Mouse (Mus musculus): ENCODE data around the gene Rab12. TPM values are rescaled to one million over a fixed set of nuclear protein-coding genes. Genes with fewer than 3 reads are reported as not detected.

Rab12 gene
- polyA plus RNA-seq, 1 experiment from 2014 or later: 70.8 TPM

DNA sequence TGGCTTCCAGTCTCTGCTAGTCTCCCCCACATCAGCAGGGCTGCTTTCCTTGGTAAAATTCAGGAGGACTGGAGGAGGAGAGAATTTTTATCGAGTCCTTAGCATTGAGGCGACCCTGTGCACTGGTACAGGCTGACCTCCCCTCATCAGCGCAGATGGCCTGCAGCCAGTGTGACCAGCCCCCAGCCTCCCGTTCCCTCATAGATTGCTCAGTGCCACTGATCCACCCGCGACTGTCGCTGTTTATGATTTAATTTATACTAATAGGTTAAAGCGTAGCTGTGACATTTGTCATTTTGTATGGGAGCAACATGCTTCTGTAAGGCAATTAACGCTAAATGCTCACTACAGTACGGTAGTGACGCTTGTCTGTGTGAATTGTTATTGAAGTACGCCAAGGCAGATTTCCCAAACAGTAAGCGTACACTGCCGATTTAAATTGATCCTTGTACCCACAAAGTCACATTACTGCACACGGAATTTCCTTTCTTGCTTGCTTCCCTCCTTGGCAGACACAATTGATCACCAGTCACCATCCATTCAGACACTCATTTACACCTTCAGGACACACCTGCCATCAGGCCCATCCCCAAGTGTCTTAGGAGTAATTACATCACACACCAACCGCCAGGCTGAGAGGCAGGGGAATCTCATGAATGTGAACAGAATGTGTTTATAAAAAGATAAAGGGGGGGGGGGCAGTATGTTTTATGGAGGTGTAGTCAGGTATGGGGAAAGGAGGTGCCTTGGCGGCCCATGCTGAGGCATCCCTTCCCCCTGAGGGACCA is 38.8 kb downstream of the Rab12 start:
- no peak overlapping the region for H3K4me3 ChIP-seq (ENCODE audit: low read depth, low read length)
- no peak for ATAC-seq
- no peak overlapping the region for H3K9ac ChIP-seq (replicated peaks; ENCODE audit: low read depth)

DNA sequence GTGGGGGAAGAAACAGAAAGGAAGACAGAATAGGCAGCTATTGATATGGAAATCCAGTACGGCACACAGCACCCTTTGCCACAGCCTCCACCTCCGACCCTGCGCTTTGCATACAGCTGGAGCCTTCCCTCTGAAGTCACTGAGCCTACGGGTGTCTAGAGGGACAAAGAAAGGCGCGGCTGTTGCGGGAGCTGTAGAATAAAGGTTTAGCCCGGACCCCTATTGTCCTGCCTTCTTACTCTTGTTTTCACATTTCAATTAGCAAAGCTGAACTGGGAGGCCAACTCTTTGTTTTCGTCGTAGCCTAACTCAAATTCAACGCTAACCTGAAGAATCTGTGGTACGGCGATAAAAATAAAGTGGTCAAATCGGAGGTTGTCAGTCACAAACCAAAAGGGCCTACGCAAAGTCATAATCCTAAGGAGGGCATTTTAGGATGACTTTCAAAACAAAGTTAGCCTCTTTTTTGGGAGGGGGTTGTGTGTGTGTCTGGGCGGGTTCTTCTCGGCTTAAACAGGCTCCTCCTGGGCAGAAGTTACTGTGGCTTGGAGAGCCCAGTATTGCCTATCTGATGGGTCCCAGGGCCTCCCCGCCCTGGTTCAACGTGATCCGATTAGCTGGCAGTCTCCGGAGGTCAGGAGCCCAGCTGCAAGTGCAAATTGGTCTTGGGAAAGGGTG is 39.6 kb downstream of the Rab12 start:
- no peak for ATAC-seq
- WGBS: 31% methylated on average over 21 of the region's 21 CpGs

More for the DNA sequence above, 38.8 kb downstream of the Rab12 start:
- Histone ChIP-seq H3K4me1 (ENCODE audit: insufficient read depth, low read depth, low read length) (peaks cover 2% of the 10 kb centered on the region; the same call in 1 of the 2 replicates), H3K4me2 (replicated peaks; ENCODE audit: low read depth, low read length) (no peak overlapping the region), H3K36me3 (ENCODE audit: insufficient read depth, low read length) (no peaks in the 10 kb centered on the region), H3K27me3 (replicated peaks; ENCODE audit: insufficient read depth, low read length) (no peaks in the 10 kb centered on the region), H3K27ac (ENCODE audit: low read length) (no peak overlapping the region), H3K9me3 (ENCODE audit: low read length) (no peaks in the 10 kb centered on the region)
- TF ChIP-seq CTCF (IDR thresholded peaks at IDR 0.05): no peak
- no peak for TF ChIP-seq EP300 (IDR thresholded peaks at IDR 0.05)
- WGBS: 50% methylated on average over 17 of the region's 17 CpGs
- DNase-seq (ENCODE audit: low spot score): no peak

GRCm38 (mm10) chr17:66479311-66479710 is 40.2 kb downstream of the Rab12 start:
- Histone ChIP-seq H3K9ac (replicated peaks; ENCODE audit: low read depth) (no peak overlapping the region), H3K4me2 (replicated peaks; ENCODE audit: low read depth, low read length) (0 out of 2 replicates have a peak overlapping the region, but pooled peaks have one; percentile 8), H3K9me3 (ENCODE audit: low read length) (peaks cover 4% of the 10 kb centered on the region), H3K4me1 (ENCODE audit: insufficient read depth, low read depth, low read length) (peaks cover 2% of the 10 kb centered on the region; the same call in 1 of the 2 replicates), H3K27me3 (replicated peaks; ENCODE audit: insufficient read depth, low read length) (no peaks in the 10 kb centered on the region), H3K36me3 (ENCODE audit: insufficient read depth, low read length) (no peaks in the 10 kb centered on the region), H3K4me3 (ENCODE audit: low read depth, low read length) (no peak overlapping the region), H3K27ac (ENCODE audit: low read length) (no peak overlapping the region)
- TF ChIP-seq EP300 (IDR thresholded peaks at IDR 0.05): no peak
- no peak for TF ChIP-seq CTCF (IDR thresholded peaks at IDR 0.05)
- ATAC-seq (no peak), DNase-seq (ENCODE audit: low spot score) (no peak)
- 32% methylated on average over 13 of the region's 13 CpGs for WGBS

More for the DNA sequence above, 39.6 kb downstream of the Rab12 start:
- Histone ChIP-seq H3K27ac (ENCODE audit: low read length) (no peak overlapping the region), H3K4me2 (replicated peaks; ENCODE audit: low read depth, low read length) (0 out of 2 replicates have a peak overlapping the region, but pooled peaks have one; percentile 17), H3K9me3 (ENCODE audit: low read length) (no peaks in the 10 kb centered on the region), H3K36me3 (ENCODE audit: insufficient read depth, low read length) (no peaks in the 10 kb centered on the region), H3K27me3 (replicated peaks; ENCODE audit: insufficient read depth, low read length) (no peaks in the 10 kb centered on the region), H3K4me1 (ENCODE audit: insufficient read depth, low read depth, low read length) (peaks cover 2% of the 10 kb centered on the region; the same call in 1 of the 2 replicates), H3K4me3 (ENCODE audit: low read depth, low read length) (no peak overlapping the region), H3K9ac (replicated peaks; ENCODE audit: low read depth) (no peak overlapping the region)
- TF ChIP-seq EP300 (IDR thresholded peaks at IDR 0.05) (no peak), CTCF (IDR thresholded peaks at IDR 0.05) (no peak)
- no peak for DNase-seq (ENCODE audit: low spot score)

- no peak overlapping the region for H3K4me3 ChIP-seq (ENCODE audit: low read depth, low read length)
- H3K4me2 ChIP-seq (replicated peaks; ENCODE audit: low read depth, low read length): no peak overlapping the region
- no peak overlapping the region for H3K9ac ChIP-seq (replicated peaks; ENCODE audit: low read depth)
- peaks cover 5% of the 10 kb centered on the region for H3K9me3 ChIP-seq (ENCODE audit: low read length)
- ATAC-seq: no peak
- WGBS: 85% methylated on average over 1 of the region's 1 CpGs
- TF ChIP-seq CTCF (IDR thresholded peaks at IDR 0.05) (no peak), EP300 (IDR thresholded peaks at IDR 0.05) (no peak)
- H3K4me1 ChIP-seq (ENCODE audit: insufficient read depth, low read depth, low read length): no peaks in the 10 kb centered on the region
- DNase-seq (ENCODE audit: low spot score): no peak
- H3K27ac ChIP-seq (ENCODE audit: low read length): no peak overlapping the region
- no peaks in the 10 kb centered on the region for H3K36me3 ChIP-seq (ENCODE audit: insufficient read depth, low read length)
- H3K27me3 ChIP-seq (replicated peaks; ENCODE audit: insufficient read depth, low read length): no peaks in the 10 kb centered on the region
These were observed 46.3 kb downstream of the Rab12 start for GRCm38 (mm10) chr17:66473205-66473604.

- no peak for DNase-seq (ENCODE audit: low spot score)
- 43% methylated on average over 5 of the region's 5 CpGs for whole genome bisulfite sequencing
These were observed 47.8 kb downstream of the Rab12 start for GRCm38 (mm10) chr17:66471775-66472174.

GRCm38 (mm10) chr17:66471252-66471651 is 48.3 kb downstream of the Rab12 start:
- peaks cover 5% of the 10 kb centered on the region for H3K9me3 ChIP-seq (ENCODE audit: low read length)
- no peaks in the 10 kb centered on the region for H3K27me3 ChIP-seq (replicated peaks; ENCODE audit: insufficient read depth, low read length)
- WGBS: 51% methylated on average over 4 of the region's 4 CpGs
- H3K4me2 ChIP-seq (replicated peaks; ENCODE audit: low read depth, low read length): no peak overlapping the region
- H3K9ac ChIP-seq (replicated peaks; ENCODE audit: low read depth): no peak overlapping the region
- ATAC-seq: no peak
- no peaks in the 10 kb centered on the region for H3K36me3 ChIP-seq (ENCODE audit: insufficient read depth, low read length)
- TF ChIP-seq CTCF (IDR thresholded peaks at IDR 0.05) (no peak), EP300 (IDR thresholded peaks at IDR 0.05) (no peak)
- H3K4me3 ChIP-seq (ENCODE audit: low read depth, low read length): no peak overlapping the region
- H3K27ac ChIP-seq (ENCODE audit: low read length): no peak overlapping the region
- no peaks in the 10 kb centered on the region for H3K4me1 ChIP-seq (ENCODE audit: insufficient read depth, low read depth, low read length)
- no peak for DNase-seq (ENCODE audit: low spot score)

More at GRCm38 (mm10) chr17:66471775-66472174, 47.8 kb downstream of the Rab12 start:
- Histone ChIP-seq H3K27me3 (replicated peaks; ENCODE audit: insufficient read depth, low read length) (no peaks in the 10 kb centered on the region), H3K4me3 (ENCODE audit: low read depth, low read length) (no peak overlapping the region), H3K36me3 (ENCODE audit: insufficient read depth, low read length) (no peaks in the 10 kb centered on the region), H3K4me1 (ENCODE audit: insufficient read depth, low read depth, low read length) (no peaks in the 10 kb centered on the region), H3K9ac (replicated peaks; ENCODE audit: low read depth) (no peak overlapping the region), H3K4me2 (replicated peaks; ENCODE audit: low read depth, low read length) (no peak overlapping the region), H3K27ac (ENCODE audit: low read length) (no peak overlapping the region), H3K9me3 (ENCODE audit: low read length) (peaks cover 5% of the 10 kb centered on the region)
- no peak for ATAC-seq
- TF ChIP-seq CTCF (IDR thresholded peaks at IDR 0.05) (no peak), EP300 (IDR thresholded peaks at IDR 0.05) (no peak)

Measured in lung, postnatal 0 days (tissue).